Comparison of ENCODE assay signal across 19 mouse cellular contexts in genomic region chr2:11967001-11967400, GRCm38 (mm10).
DNase-seq lines count a peak whose midpoint lies in the region; ATAC-seq lines count a peak whose summit lies in the region.
"Had no signal": no experiment of that assay in that cellular context is flagged by ENCODE, and none has a peak within 500 bp of the region (broad histone marks: within the 10 kb centered on the region; RNA-seq: fewer than 3 reads in every experiment).

No protein-coding gene starts in this region.

- H3K27ac ChIP-seq in liver, embryonic 12.5 days: no peak overlapping the region
- no peak overlapping the region for H3K27ac ChIP-seq in hindbrain, embryonic 11.5 days (ENCODE audit: low read depth, low read length)
- H3K27ac ChIP-seq: embryonic facial prominence, embryonic 10.5 days; embryonic facial prominence, embryonic 12.5 days; forebrain, embryonic 10.5 days; forebrain, embryonic 12.5 days had no signal

- no peaks in the 10 kb centered on the region for H3K9me3 ChIP-seq in liver, embryonic 12.5 days (replicated peaks)
- H3K9me3 ChIP-seq in hindbrain, embryonic 11.5 days (ENCODE audit: control insufficient read depth, low read length): no peaks in the 10 kb centered on the region
- H3K9me3 ChIP-seq: embryonic facial prominence, embryonic 10.5 days; embryonic facial prominence, embryonic 12.5 days; forebrain, embryonic 10.5 days; forebrain, embryonic 12.5 days had no signal

- no peak overlapping the region for H3K4me3 ChIP-seq in liver, embryonic 12.5 days
- no peak overlapping the region for H3K4me3 ChIP-seq in hindbrain, embryonic 11.5 days (ENCODE audit: low read depth, low read length)
- H3K4me3 ChIP-seq: embryonic facial prominence, embryonic 10.5 days; embryonic facial prominence, embryonic 12.5 days; forebrain, embryonic 10.5 days; forebrain, embryonic 12.5 days had no signal

- no peaks in the 10 kb centered on the region for H3K36me3 ChIP-seq in liver, embryonic 12.5 days
- H3K36me3 ChIP-seq in hindbrain, embryonic 11.5 days (ENCODE audit: control insufficient read depth, insufficient read depth, low read length): no peaks in the 10 kb centered on the region
- H3K36me3 ChIP-seq: embryonic facial prominence, embryonic 10.5 days; embryonic facial prominence, embryonic 12.5 days; forebrain, embryonic 10.5 days; forebrain, embryonic 12.5 days had no signal

- ATAC-seq in liver, embryonic 12.5 days: no peak
- ATAC-seq in hindbrain, embryonic 11.5 days (ENCODE audit: low FRiP score): no peak
- ATAC-seq: forebrain, embryonic 14.5 days; forebrain, embryonic 16.5 days had no signal

- DNase-seq in 3T3-L1 (ENCODE audit: low read depth, low spot score): peak; percentile 62
- DNase-seq in NIH3T3 (ENCODE audit: low read depth): peak; percentile 33
- no peak for DNase-seq in hindbrain, embryonic 11.5 days (ENCODE audit: low spot score)
- no peak for DNase-seq in adrenal gland, adult 2 months
- DNase-seq: adrenal gland, adult 8-10 months; adrenal gland, postnatal 14 days; adrenal gland, postnatal 36 days; cerebellum, adult 11-12 months; cerebellum, adult 2 months; cerebellum, adult 9-10 months; cerebellum, postnatal 10 days; cerebellum, postnatal 25 days had no signal

- no peak overlapping the region for H3K4me2 ChIP-seq in liver, embryonic 12.5 days
- H3K4me2 ChIP-seq in hindbrain, embryonic 11.5 days (replicated peaks; ENCODE audit: low read depth, low read length): no peak overlapping the region
- H3K4me2 ChIP-seq: embryonic facial prominence, embryonic 12.5 days; forebrain, embryonic 12.5 days had no signal

- no peaks in the 10 kb centered on the region for H3K4me1 ChIP-seq in liver, embryonic 12.5 days
- H3K4me1 ChIP-seq in hindbrain, embryonic 11.5 days (replicated peaks; ENCODE audit: control insufficient read depth, insufficient read depth, low read length): no peaks in the 10 kb centered on the region
- H3K4me1 ChIP-seq: embryonic facial prominence, embryonic 12.5 days; forebrain, embryonic 10.5 days; forebrain, embryonic 12.5 days had no signal

- H3K27me3 ChIP-seq in liver, embryonic 12.5 days (replicated peaks): no peaks in the 10 kb centered on the region
- H3K27me3 ChIP-seq in hindbrain, embryonic 11.5 days (ENCODE audit: control insufficient read depth, insufficient read depth, low read length): no peaks in the 10 kb centered on the region
- H3K27me3 ChIP-seq: embryonic facial prominence, embryonic 12.5 days; forebrain, embryonic 12.5 days had no signal

- H3K9ac ChIP-seq in liver, embryonic 12.5 days: no peak overlapping the region
- H3K9ac ChIP-seq in hindbrain, embryonic 11.5 days (ENCODE audit: low read depth, low read length): no peak overlapping the region
- H3K9ac ChIP-seq: embryonic facial prominence, embryonic 12.5 days; forebrain, embryonic 12.5 days had no signal

- 46% methylated on average over 2 of the region's 2 CpGs for WGBS in liver, embryonic 12.5 days (ENCODE audit: insufficient replicate concordance)
- 80% methylated on average over 2 of the region's 2 CpGs for WGBS in hindbrain, embryonic 11.5 days

Comparison
In these comparisons a context has a peak if more than half of its experiments do, and no peak if none do; other contexts are left out.
1. DNase-seq: peak in 3T3-L1 (single experiment) and NIH3T3 (single experiment); none in hindbrain, embryonic 11.5 days (single experiment) and adrenal gland, adult 2 months (single experiment).